Mouse (Mus musculus) cerebellum, adult 9-10 months (tissue): ENCODE data around the gene Herc6.

ENCODE experiments used
- DNase-seq: peaks from one replicate; pipeline ENCODE4 v3.0.0; 2022

Gene Herc6

DNA sequence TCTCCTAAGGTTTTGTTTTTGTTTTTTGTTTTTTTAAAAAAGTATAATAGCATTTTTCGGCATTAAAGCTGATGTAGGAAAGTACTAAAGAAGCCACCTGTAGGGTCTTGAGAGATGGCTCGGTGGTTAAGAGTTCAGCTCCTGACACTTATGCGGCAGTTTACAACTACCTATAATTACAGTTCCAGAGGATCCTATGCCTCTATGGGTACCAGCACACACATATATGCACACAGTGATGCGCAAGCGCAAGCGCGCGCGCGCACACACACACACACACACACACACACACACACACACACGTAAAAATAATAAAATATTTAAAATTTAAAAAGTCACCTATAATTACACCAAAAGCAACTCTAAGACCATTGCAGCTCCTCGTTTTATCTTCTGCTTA, 795 bp downstream of the Herc6 start:
- no peak for DNase-seq

DNA sequence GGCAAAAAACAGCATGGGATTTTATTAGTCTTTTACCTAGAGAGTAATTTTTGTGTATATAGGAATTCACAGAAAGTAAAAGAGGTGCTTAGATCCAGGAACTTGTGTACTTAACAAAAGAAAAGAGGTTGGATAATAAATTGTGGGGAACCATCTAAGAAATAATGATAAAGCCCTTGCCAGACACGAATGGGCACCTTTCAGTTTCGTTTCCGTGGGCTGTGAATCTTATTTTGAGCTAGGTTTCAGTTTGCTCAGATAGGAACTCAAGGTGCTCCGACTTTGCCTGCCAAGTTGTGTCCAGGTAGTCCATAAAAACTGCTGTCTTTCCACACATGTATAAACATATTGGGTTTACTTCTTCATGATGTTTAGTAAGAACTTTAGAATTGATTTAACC, 1.6 kb downstream of the Herc6 start:
- no peak for DNase-seq

DNA sequence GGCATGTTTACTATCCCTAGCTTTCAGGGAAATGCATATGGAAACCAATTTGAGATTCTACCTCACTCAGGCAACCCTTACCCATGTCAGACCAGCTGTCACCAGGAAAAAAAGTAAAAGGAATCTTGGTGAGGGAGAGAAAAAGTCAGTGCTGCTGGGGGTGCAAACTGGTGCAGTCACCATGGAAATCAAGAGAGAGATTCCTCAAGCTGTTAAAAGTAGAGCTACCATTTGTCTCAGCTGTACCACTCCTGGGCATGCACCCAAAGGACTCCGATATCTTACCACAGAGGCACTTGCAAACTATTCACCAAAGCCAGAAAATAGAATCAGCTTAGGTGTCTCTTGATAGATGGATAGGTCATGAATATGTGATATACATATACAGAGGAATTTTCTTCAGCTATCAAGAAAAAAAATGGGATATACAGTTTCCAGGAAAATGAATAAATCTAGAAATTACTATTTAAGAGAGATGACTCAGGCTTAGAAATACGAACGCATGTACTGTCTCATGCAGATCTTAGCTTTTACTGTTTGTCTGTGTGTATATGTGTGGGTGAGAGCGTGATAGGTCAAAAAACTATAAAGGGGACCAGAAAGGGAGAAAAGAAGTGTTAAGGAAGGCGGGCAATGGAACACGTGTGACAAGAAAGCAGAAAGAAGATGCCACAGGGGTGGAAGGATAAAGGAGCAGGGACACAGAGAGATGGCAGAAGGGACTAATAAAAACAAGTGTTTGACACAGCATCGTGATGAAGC, 24.9 kb downstream of the Herc6 start:
- no peak for DNase-seq

DNA sequence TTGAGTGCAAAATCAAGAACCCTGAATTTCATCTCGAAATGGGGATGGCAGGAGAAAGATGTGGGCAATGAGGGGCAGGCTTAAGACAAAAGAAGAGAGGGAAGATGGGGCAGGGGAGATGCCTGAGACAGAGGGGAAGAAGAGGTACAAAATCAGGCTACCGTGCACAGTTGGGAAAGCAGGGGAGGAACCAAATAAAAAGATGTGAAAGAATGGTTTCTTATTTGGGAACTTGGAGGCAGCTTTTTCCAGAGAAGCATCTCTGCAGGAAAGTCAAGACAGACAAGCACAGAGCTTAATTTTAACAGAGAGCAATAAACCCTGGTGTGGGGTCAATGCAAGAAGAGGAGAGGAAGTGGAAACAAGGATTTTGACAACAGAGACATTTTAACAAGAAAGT, 27.2 kb downstream of the Herc6 start:
- DNase-seq: no peak

DNA sequence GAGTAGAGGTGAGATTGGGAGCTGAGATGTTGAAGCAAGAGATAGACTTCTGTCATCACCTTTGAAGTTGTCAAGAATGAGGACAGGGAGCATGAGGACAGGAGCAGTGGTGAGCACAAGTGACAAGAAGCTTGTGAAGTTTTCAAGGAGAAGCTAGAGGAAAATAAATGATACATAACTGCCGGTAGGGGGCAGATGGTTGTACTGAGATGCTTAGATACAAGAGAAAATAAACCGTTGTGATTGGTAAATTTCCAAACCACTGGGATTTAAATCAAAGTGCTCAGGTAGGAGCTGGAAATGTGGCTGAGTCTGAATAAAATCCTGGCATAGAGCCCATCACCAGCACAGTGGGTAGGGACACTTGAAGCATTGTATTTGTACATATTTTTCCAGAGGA, 28.8 kb downstream of the Herc6 start:
- DNase-seq: peak; percentile 5

DNA sequence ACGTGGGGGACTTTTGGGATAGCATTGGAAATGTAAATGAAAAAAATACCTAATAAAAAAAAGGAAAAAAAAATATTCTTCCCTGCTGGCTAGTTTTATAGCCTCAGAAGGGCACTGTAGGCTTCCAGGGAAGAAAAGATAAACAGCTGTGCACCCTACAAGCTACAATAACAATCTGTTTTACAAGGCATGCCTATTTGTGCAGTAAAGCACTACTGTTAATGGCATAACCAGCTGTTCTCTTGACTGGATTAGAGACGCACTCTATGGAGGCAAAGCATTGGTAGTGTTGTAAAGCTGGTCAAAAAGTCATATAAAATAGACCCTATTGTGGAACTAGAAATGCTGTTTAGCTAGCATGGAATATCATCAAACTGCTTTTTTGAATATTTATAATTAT, 35.0 kb downstream of the Herc6 start:
- DNase-seq: no peak

DNA sequence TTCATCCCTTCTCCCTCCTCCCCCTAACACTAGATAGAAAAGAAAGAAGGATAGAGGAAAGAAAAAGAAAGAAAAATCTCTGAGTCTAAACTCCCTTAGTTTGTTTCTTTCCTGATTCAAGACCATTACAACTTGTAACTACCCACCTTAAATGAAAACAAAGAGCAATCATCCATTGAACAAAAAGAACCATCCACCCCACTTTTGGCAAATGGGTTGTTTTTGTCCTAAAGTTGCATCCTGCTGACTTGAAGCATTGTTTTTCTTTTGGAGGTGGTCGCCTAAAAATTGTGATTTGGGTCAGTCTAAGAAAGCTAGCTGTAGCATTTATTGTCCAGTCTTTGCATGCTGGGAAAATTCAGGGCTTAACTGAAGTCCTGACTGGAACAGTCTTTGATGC, 58.7 kb downstream of the Herc6 start:
- no peak for DNase-seq

DNA sequence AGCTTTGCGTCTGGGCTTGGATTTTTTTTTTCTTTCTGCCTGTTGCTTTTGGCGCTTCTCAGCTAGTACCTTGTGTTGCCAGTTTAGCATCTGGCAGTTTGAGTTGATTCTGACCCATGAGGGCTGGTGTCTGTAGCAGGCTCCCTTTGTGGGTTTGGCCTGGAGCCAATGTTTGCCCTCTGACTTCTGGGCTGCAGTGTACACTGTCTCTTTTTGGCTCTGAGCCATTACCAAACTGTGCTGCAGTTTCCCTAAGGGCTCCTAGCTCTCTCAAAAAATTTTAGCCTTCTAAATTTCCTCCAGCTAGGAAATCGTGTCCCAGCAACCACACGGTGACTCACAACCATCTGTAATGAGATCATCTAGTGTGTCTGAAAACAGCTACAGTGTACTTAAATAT, 61.0 kb downstream of the Herc6 start:
- peak; percentile 22 for DNase-seq

DNA sequence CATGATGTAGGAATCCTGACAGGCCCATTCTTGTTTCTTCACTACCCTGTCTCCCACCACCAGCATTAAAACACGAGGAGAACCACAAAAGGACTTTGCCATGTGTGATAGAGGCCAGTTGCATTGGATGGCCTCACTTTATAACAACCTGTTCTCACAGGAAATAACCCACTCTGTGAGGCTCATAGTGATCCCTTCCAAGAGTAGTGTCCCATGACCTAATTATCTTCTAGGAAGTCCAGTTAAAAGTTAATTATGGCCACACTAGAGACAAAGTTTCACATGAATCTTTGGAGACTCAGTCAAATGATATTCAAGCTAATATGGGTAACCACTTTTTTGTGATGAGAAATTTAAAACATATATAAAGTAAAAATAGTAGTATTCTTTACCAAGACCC, 66.5 kb downstream of the Herc6 start:
- no peak for DNase-seq

DNA sequence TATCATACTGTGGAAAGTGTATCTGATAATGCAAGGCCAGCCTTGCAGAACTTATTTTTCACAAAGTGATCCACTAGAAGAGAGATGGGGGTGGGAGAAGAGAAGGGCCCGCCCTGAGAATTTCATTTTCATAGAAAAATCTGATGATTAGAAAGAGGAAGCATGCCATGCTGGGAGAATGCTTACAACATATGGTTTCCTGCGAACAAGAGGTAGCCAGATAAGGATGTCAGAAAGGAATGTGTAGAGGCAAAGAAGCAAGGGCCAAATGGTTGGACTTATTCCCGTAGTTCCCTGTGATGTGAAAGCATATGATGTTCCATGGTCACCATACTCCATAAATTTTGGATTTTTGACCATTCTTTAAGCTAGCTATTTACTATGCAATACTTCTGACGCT, 80.5 kb downstream of the Herc6 start:
- no peak for DNase-seq

DNA sequence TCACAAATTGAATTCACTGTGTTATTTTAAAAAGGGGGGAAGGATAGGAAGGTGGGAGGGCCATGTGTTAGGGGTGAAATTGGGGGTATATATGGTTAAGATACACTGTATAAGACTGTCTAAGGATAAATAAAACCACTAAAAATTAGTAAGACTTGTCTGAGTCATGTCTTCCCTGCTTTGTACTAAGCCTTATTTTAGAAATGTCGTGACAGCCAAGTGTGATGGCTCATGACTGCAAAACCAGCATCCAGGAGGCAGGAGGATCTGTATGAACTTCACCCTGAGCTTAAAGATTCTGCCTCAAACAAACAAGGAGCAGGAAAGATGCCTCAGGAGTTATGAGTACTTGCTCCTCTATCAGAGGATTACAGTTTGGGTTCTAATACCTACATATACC, 103.4 kb downstream of the Herc6 start:
- no peak for DNase-seq

DNA sequence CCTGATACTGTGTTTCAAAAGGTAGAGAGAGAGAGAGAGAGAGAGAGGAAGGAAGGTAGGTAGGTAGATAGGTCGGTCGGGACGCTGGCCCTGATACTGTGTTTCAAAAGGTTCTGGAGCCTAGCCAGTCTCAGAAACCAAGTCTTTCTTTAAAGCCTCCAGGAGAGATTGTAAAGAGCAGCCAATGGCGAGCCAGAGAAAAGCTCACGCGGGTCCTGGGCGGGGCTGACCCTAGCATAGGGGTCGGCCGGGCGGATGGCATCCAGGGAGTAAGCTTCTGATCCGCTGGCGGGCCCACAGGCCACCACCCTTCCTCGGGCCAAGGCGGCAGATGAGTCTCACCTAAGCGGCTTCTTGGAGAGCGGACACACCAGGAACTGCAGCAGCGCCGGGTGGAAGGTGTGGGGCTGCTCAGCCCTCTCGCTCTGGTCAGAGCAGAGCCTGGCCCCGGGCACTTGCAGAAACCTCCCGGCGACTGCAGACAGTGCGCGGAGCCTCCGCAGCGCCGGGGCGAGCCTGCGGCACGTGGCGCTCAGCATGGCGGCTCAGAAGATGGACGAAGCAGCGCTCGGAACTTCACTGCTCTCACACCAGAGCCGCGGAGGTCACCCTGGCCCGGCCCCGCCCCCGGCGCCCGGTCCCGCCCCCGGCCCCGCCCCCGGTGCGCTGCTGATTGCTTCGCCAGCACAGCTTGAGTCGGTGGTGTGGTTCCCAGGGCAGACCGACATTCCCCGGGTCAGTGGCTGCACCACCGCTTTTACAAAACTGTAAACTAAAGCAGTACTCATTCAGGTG, 110.9 kb downstream of the Herc6 start, which contains the start of gene Pyurf:
Gene Pyurf (minus strand): TSS at position 612 of the 795 bp plus-strand sequence.
- peak; percentile 90 for DNase-seq

DNA sequence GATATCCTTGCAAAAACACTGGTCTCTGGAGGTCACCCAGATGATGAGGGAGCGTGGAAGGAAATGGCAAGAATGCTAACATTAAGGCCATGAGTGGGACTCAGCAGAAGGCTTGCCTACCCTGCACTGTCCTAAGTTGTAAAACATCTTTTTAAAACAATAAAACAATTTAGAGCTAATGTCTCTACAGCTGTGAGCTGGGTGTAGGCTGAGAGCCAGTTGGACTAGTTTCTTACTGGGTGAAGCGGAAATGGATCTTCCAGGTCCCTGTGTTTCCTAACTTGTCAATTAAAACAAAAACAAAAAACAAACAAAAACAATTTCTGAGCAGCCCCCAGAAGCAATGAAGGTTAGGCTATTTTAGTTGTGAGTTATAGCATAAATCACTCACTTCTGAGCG, 112.3 kb downstream of the Herc6 start:
- DNase-seq: no peak

DNA sequence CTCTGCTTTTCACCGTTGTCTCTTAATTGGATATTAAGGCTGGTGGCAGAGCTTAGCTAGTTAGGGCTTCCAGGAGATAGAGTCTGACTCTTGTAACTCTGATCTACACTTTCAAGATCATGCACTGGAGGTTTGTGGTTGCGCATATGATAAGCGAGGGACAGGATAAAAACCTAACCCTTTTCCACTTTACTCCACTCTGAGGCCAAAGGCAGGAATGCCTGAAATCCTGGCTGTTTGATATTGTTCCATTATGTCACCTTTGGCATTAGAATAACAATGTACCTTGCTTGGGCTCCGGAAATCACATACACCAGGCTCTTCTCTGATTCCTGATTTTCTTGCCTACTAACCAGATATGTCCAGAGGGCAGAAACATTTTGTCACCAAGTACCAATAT, 120.9 kb downstream of the Herc6 start:
- DNase-seq: peak; percentile 54

DNA sequence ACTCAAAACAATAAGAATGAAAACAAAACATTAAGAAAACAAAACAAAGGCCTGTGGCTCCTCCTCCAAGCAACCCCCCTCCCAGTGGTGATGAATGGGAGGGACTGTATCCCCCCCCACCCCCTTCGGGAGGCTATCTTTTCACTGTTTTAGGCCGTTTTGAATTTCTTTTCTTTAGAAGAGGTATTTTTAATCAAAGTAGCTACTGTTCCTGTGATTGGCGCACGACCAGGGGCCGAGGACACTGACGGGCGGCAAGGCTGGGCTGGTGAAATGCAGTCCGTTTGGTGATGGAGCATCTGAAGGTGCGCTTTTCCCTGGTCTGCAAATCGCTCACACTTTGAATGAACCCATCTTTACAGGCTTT, 121.6 kb downstream of the Herc6 start, which contains the start of gene Lancl2:
Gene Lancl2 (plus strand): TSS at position 165 of the 367 bp plus-strand sequence.
- DNase-seq: peak; percentile 80

DNA sequence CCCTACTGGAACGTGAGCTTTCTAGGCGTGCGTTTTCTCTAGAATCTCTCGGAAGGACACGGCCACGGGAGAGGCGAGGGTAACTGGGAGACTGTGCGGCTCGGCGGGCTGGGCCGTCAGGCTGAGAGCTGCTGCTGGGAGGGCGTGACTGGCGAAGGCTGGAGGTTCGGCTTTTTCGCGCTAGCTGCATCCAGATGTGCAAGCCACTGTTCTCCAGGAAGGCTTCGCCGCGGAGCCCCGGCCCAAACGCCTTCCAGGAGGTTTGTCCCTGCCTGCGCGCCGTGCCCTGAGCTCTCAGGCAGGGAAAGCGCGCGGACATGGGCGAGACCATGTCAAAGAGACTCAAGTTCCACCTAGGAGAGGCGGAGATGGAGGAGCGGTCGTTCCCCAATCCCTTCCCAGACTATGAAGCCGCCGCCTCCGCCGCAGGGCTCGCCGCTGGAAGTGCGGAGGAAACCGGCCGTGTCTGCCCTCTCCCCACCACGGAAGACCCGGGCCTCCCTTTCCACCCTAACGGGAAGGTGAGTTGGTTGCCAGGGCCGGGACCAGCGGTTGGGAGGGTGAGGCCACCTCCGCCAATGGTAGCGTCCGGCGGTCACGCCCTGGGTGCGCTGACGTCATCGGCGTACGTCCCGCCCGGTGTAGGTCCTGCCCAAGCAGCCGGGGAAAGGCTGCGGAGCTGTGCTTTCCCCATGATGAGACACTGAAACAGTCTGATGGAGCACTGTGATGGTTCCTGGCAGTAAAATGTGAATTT, 122.1 kb downstream of the Herc6 start:
- peak; percentile 97 for DNase-seq

DNA sequence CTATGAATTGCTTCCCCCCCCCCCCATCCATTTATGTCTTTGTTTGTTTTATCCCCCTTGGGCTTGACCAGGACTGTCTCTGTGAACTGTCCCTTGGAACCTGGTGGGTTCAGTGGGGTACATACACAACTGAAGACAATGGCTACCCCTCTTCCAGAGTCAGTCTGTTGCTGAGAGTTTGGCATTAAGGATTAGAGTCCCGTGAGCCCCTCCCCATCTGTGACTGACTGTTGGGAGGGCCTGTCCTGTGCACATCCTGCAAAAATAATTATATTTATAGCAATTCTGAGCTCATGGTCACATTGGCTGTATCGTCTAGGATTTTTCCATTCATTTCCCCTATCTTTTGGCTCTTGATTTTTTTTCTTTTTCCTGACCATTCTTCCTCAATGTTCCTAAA, 122.9 kb downstream of the Herc6 start:
- peak; percentile 55 for DNase-seq

DNA sequence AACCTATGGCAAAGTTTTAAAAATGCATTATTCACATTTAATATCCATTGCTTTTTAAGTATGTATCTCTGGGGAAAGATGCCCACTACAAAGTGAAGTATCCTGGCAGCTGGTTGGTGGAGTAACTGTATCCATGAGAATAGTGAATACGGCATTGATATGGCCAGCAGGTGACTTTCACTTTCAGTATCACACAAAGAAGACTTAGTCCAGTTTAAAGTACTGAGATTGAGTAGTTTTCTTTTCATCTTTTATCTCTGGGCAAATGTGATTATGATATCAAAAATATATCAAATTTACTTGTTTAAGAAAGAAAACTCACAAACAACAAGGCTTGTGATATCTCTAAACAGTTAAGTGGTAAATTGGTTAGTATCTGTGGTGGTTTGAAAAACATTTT, 125.9 kb downstream of the Herc6 start:
- no peak for DNase-seq

DNA sequence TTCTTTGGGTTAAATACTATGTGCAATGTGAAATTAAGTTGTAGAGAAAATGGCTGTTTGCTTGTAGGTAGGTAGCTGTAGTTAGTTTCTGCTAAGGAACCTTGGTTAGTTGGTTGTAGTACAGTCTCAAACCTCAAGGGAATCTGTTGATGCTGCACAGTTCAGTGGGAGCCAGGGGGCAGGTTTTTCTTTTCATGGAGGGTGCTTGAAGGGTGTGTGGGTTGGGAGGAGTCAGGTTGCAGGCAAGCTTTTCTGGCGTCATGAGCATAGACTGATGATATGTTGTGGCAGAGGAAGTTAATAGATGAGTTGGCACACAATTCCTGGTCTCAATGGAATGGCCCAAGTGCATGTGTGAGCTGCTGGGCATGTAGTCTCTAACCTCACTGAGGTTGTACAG, 130.9 kb downstream of the Herc6 start:
- DNase-seq: no peak
